Mouse (Mus musculus) olfactory bulb, adult 2 months (tissue): ENCODE data around the gene 2410004P03Rik.

Source experiments
- CTCF ChIP-seq: fragments of 200-500 bp; IDR thresholded peaks from 2 replicates; pipeline ENCODE4 v1.5.1; 2012; ENCODE audit warnings: low read depth, mild to moderate bottlenecking, low read length, moderate library complexity; ENCODE audit not compliant: insufficient read depth
- POLR2A ChIP-seq: fragments of 200-500 bp; IDR thresholded peaks from 2 replicates; pipeline ENCODE4 v1.6.1; 2012; ENCODE audit warnings: mild to moderate bottlenecking, low read depth, low read length, moderate library complexity; ENCODE audit not compliant: insufficient read depth

GRCm38 (mm10) chr12:17012067-17012899 is 756 bp upstream of the 2410004P03Rik start:
- TF ChIP-seq CTCF (no peak), POLR2A (no peak)
